Mouse (Mus musculus) lung, adult 2 months (tissue): ENCODE results near the gene H13.

Experiments used
- CTCF ChIP-seq: fragments of 200-500 bp; IDR thresholded peaks from 2 replicates; pipeline ENCODE4 v1.5.1; 2011; ENCODE audit warnings: mild to moderate bottlenecking, low read length, control low read depth; ENCODE audit not compliant: insufficient read depth
- POLR2A ChIP-seq: fragments of 200-500 bp; IDR thresholded peaks from 2 replicates; pipeline ENCODE4 v1.6.1; 2011; ENCODE audit warnings: low read depth, mild to moderate bottlenecking, control low read depth, low read length, borderline replicate concordance; ENCODE audit errors: extremely low read depth

DNA sequence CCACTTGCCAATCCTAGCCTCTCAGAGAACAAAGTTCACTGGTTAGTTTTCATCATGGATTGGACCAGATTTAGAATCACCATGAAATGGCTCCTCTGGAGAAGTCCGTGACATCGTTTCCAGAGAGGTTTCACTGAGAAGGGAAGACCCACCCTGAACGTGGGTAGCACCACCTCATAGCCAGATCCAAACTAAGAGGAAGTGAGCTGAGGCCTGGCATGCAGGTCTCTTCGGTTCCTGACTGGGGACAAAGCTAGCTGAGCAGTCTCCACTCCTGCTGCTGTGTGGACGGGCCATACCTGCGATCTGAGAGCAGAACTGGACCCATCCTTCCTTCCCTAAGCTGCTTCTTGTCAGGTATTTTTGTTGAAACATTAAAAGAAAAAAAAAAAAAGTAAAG is 8.1 kb upstream of the H13 start:
- TF ChIP-seq CTCF (no peak), POLR2A (no peak)
